In genomic region chr14:26573556-26573955, GRCm38 (mm10) we compare ENCODE assay signal across 8 mouse cellular contexts. TPM values are rescaled to one million over a fixed set of nuclear protein-coding genes. Genes with fewer than 3 reads are reported as not detected.
DNase-seq lines count a peak whose midpoint lies in the region; ATAC-seq and TF ChIP-seq lines count a peak whose summit lies in the region.
"Not testable (repeated sequence)": the region's sequence is repeated elsewhere in the genome, so short reads cannot be mapped to it uniquely, and the experiment has no call there.

Gene Dennd6a (plus strand): TSS chr14:26573856.

- not testable (repeated sequence) for TF ChIP-seq POLR2A in CH12.LX (IDR thresholded peaks at IDR 0.05; ENCODE audit: low read depth, low read length); cerebellum, adult 2 months (IDR thresholded peaks at IDR 0.05; ENCODE audit: borderline replicate concordance, insufficient read depth, low read length)

- H3K4me2 ChIP-seq in CH12.LX (ENCODE audit: insufficient read depth, low read depth, poor library complexity, severe bottlenecking); forebrain, embryonic 16.5 days (ENCODE audit: low read length); heart, embryonic 16.5 days (ENCODE audit: low read depth, low read length); intestine, embryonic 15.5 days (replicated peaks); lung, embryonic 14.5 days; neural tube, embryonic 11.5 days (ENCODE audit: low read depth): not testable (repeated sequence)

- in situ Hi-C loops in CH12.LX (cut with MboI; ENCODE audit: low pct_ligation_motif_present, low pct_unique_long_range_greater_than_20kb, low sequenced_read_pairs): not testable (repeated sequence)

- H3K9ac ChIP-seq in CH12.LX (ENCODE audit: insufficient read depth, low read depth); forebrain, embryonic 16.5 days (replicated peaks; ENCODE audit: low read depth, low read length); heart, embryonic 16.5 days (ENCODE audit: low read length); intestine, embryonic 15.5 days; lung, embryonic 14.5 days; neural tube, embryonic 11.5 days (ENCODE audit: low read length): not testable (repeated sequence)

- TF ChIP-seq RAD21 in CH12.LX (IDR thresholded peaks at IDR 0.05; ENCODE audit: low read depth, low read length): not testable (repeated sequence)

- H3K27ac ChIP-seq in CH12.LX (ENCODE audit: insufficient read depth, low read depth); cerebellum, adult 2 months (ENCODE audit: insufficient read depth, low read length); forebrain, embryonic 16.5 days (ENCODE audit: low read length); heart, embryonic 16.5 days (ENCODE audit: low read length); intestine, embryonic 15.5 days; lung, embryonic 14.5 days (ENCODE audit: low read depth); neural tube, embryonic 11.5 days (ENCODE audit: low read depth, low read length): not testable (repeated sequence)

- TF ChIP-seq CTCF in CH12.LX (conservative IDR thresholded peaks at IDR 0.05 in 1 of 2, IDR thresholded peaks at IDR 0.05 in 1 of 2; ENCODE audit: low read depth in 2 of 2, low read length in 2 of 2); cerebellum, adult 2 months (IDR thresholded peaks at IDR 0.05; ENCODE audit: borderline replicate concordance, insufficient read depth, low read depth, low read length); lung, embryonic 14.5 days (IDR thresholded peaks at IDR 0.05; ENCODE audit: low read depth): not testable (repeated sequence)

- not testable (repeated sequence) for H3K9me3 ChIP-seq in CH12.LX (replicated peaks; ENCODE audit: low read length); forebrain, embryonic 16.5 days (ENCODE audit: control insufficient read depth, low read length); heart, embryonic 16.5 days (replicated peaks; ENCODE audit: control insufficient read depth, low read length); intestine, embryonic 15.5 days; lung, embryonic 14.5 days (ENCODE audit: low read depth, low read length); neural tube, embryonic 11.5 days (ENCODE audit: control insufficient read depth, low read length)

- dilution Hi-C loops in CH12.LX (cut with MboI; ENCODE audit: extremely low pct_ligation_motif_present, extremely low pct_unique_long_range_greater_than_20kb, low sequenced_read_pairs): not testable (repeated sequence)

- not testable (repeated sequence) for H3K4me3 ChIP-seq in CH12.LX (replicated peaks in 1 of 3; ENCODE audit: low read depth in 2 of 3, low read length in 2 of 3, poor library complexity in 1 of 3); cerebellum, adult 2 months (replicated peaks; ENCODE audit: insufficient read depth, low read depth, low read length); forebrain, embryonic 16.5 days (replicated peaks; ENCODE audit: low read length); heart, embryonic 16.5 days (ENCODE audit: low read length); intestine, embryonic 15.5 days (replicated peaks); lung, embryonic 14.5 days (ENCODE audit: low read depth, low read length); neural tube, embryonic 11.5 days (ENCODE audit: low read depth, low read length)

- TF ChIP-seq EP300 in CH12.LX (IDR thresholded peaks at IDR 0.05; ENCODE audit: low read length): not testable (repeated sequence)

- not testable (repeated sequence) for H3K27me3 ChIP-seq in CH12.LX (replicated peaks); cerebellum, adult 2 months (ENCODE audit: control insufficient read depth, insufficient read depth, low read length); forebrain, embryonic 16.5 days (replicated peaks; ENCODE audit: control insufficient read depth, insufficient read depth, low read length); heart, embryonic 16.5 days (ENCODE audit: control insufficient read depth, insufficient read depth, low read length); intestine, embryonic 15.5 days (replicated peaks); lung, embryonic 14.5 days (ENCODE audit: insufficient read depth, low read length); neural tube, embryonic 11.5 days (ENCODE audit: control insufficient read depth, insufficient read depth, low read length)

- not testable (repeated sequence) for DNase-seq in CH12.LX (ENCODE audit: extremely low read depth); cerebellum, adult 2 months; left cerebral cortex, adult 8-10 months (ENCODE audit: low spot score in 2 of 2); lung, embryonic 14.5 days; neural tube, embryonic 11.5 days (ENCODE audit: low spot score)

- H3K79me2 ChIP-seq in CH12.LX (replicated peaks; ENCODE audit: control insufficient read depth, extremely low read depth, insufficient read depth, poor library complexity, severe bottlenecking): not testable (repeated sequence)

- not testable (repeated sequence) for ATAC-seq in forebrain, embryonic 16.5 days; heart, embryonic 16.5 days (replicated peaks; ENCODE audit: extremely low read depth, insufficient read depth, low FRiP score); intestine, embryonic 15.5 days; lung, embryonic 14.5 days (ENCODE audit: insufficient read depth); neural tube, embryonic 11.5 days (ENCODE audit: insufficient read depth, low FRiP score, low TSS enrichment)

- H3K36me3 ChIP-seq in CH12.LX (replicated peaks in 1 of 2; ENCODE audit: control insufficient read depth in 1 of 2, insufficient read depth in 1 of 2, low read length in 1 of 2); forebrain, embryonic 16.5 days (ENCODE audit: control insufficient read depth, insufficient read depth); heart, embryonic 16.5 days (ENCODE audit: control insufficient read depth, insufficient read depth); intestine, embryonic 15.5 days; lung, embryonic 14.5 days (ENCODE audit: insufficient read depth); neural tube, embryonic 11.5 days (ENCODE audit: control insufficient read depth, insufficient read depth, low read length): not testable (repeated sequence)

- peaks cover 0 to 11% of the 10 kb centered on the region in 2 experiments; a peak in 2 of 4 replicates for H3K4me1 ChIP-seq in CH12.LX (ENCODE audit: control insufficient read depth in 1 of 2, insufficient read depth in 2 of 2)
- H3K4me1 ChIP-seq in cerebellum, adult 2 months (ENCODE audit: control insufficient read depth, insufficient read depth, low read length); forebrain, embryonic 16.5 days (replicated peaks; ENCODE audit: control insufficient read depth, insufficient read depth, low read length); heart, embryonic 16.5 days (ENCODE audit: control insufficient read depth, insufficient read depth, low read length); intestine, embryonic 15.5 days (replicated peaks); lung, embryonic 14.5 days (ENCODE audit: insufficient read depth); neural tube, embryonic 11.5 days (ENCODE audit: control insufficient read depth, insufficient read depth, low read length): not testable (repeated sequence)

- 79% methylated on average over 5 of the region's 5 CpGs for WGBS in cerebellum, adult 2 months
- 93% methylated on average over 5 of the region's 5 CpGs for WGBS in forebrain, embryonic 16.5 days
- WGBS in heart, embryonic 16.5 days: 77% methylated on average over 5 of the region's 5 CpGs
- 91% methylated on average over 5 of the region's 5 CpGs for WGBS in intestine, embryonic 15.5 days
- 77% methylated on average over 5 of the region's 5 CpGs for WGBS in lung, embryonic 14.5 days
- 82% methylated on average over 5 of the region's 5 CpGs for WGBS in neural tube, embryonic 11.5 days

RNA-seq across cellular contexts. Expression of gene Dennd6a, which starts in this region (rescaled TPM):
- 6.5 and 7.3 TPM in 2 replicates for total RNA-seq in CH12.LX (2012; rRNA removed)
- 21.2 and 22.9 TPM in 2 replicates for total RNA-seq in CH12.LX (2014; rRNA removed)
- 11.9 and 13.0 TPM in 2 replicates for polyA plus RNA-seq in CH12.LX (2012; ENCODE audit: insufficient read length, low read depth)
- polyA plus RNA-seq in cerebellum, adult 2 months (2012; rRNA removed): 20.5 and 21.4 TPM in 2 replicates
- polyA plus RNA-seq in forebrain, embryonic 16.5 days (2015; fragmentation: Nextera tagmentation; extraction: Ambion mirVana): 21.1 and 23.6 TPM in 2 replicates
- 18.6 and 21.3 TPM in 2 replicates for polyA plus RNA-seq in heart, embryonic 16.5 days (2015; fragmentation: Nextera tagmentation; extraction: Ambion mirVana)
- 29.0 and 32.0 TPM in 2 replicates for polyA plus RNA-seq in intestine, embryonic 15.5 days (2015; fragmentation: Nextera tagmentation; extraction: Ambion mirVana)
- 10 to 100 TPM; 25.5 to 29.8 (median 27.5) TPM for total RNA-seq in left cerebral cortex, adult 8-10 months (2022)
- 38.9 and 39.1 TPM in 2 replicates for polyA plus RNA-seq in lung, embryonic 14.5 days (2014; fragmentation: Nextera tagmentation; extraction: Ambion mirVana)
- 29.9 and 38.0 TPM in 2 replicates for polyA plus RNA-seq in neural tube, embryonic 11.5 days (2014; fragmentation: Nextera tagmentation; extraction: Ambion mirVana)
